Mouse (Mus musculus) embryonic facial prominence, embryonic 13.5 days (tissue): ENCODE data around the gene Zcchc4. TPM values are rescaled to one million over a fixed set of nuclear protein-coding genes. Genes with fewer than 3 reads are reported as not detected.

Source experiments
- ATAC-seq: fragments of 200-750 bp; cut with Nextera tagmentation; 2 replicates; pipeline ENCODE4 v1.8.0; 2017; ENCODE audit warnings: low read depth; ENCODE audit not compliant: insufficient number of reproducible peaks, insufficient read depth, low FRiP score, low TSS enrichment
- H3K27ac ChIP-seq: fragments of 300-500 bp; sonication (generic); 2 replicates; pipeline ENCODE4 v1.5.1; 2015; ENCODE audit warnings: moderate library complexity, mild to moderate bottlenecking, inconsistent platforms
- H3K27me3 ChIP-seq: fragments of 300-500 bp; sonication (generic); 2 replicates; pipeline ENCODE4 v1.6.1; 2015; ENCODE audit warnings: mild to moderate bottlenecking, inconsistent platforms
- H3K36me3 ChIP-seq: fragments of 300-500 bp; sonication (generic); 2 replicates; pipeline ENCODE4 v1.6.1; 2015; ENCODE audit warnings: mild to moderate bottlenecking, inconsistent platforms
- H3K4me1 ChIP-seq: fragments of 300-500 bp; sonication (generic); 2 replicates; pipeline ENCODE4 v1.6.1; 2015; ENCODE audit warnings: inconsistent platforms
- H3K4me2 ChIP-seq: fragments of 300-500 bp; sonication (generic); 2 replicates; pipeline ENCODE4 v1.6.1; 2015; ENCODE audit warnings: moderate library complexity, mild to moderate bottlenecking, inconsistent platforms
- H3K4me3 ChIP-seq: fragments of 300-500 bp; sonication (generic); 2 replicates; pipeline ENCODE4 v1.5.1; 2015; ENCODE audit warnings: mild to moderate bottlenecking, inconsistent platforms
- H3K9ac ChIP-seq: fragments of 300-500 bp; sonication (generic); 2 replicates; pipeline ENCODE4 v1.6.1; 2015; ENCODE audit warnings: mild to moderate bottlenecking, inconsistent platforms
- H3K9me3 ChIP-seq: fragments of 300-500 bp; sonication (generic); 2 replicates; pipeline ENCODE4 v1.6.1; 2016; ENCODE audit warnings: inconsistent platforms
- WGBS: fragments of 180-500 bp; shearing (Covaris S2); methylation state at CpG from one replicate; pipeline ENCODE4 v1.1.7; 2015; ENCODE audit warnings: mixed read lengths; 5-methylcytosine and 5-hydroxymethylcytosine counted together
- polyA plus RNA-seq: library from polyadenylated mRNA; unstranded; fragments of >200 nt; fragmentation: Nextera tagmentation; extraction: Ambion mirVana; gene quantifications from 2 replicates; pipeline ENCODE4 v1.2.1, GENCODE M21; 2015

The Zcchc4 gene
- polyA plus RNA-seq, 1 experiment from 2014 or later: 20.0 TPM

- Histone ChIP-seq H3K9me3 (no peaks in the 10 kb centered on the region), H3K9ac (peak overlapping the region; percentile 91), H3K4me2 (peak overlapping the region; percentile 72), H3K4me3 (peak overlapping the region; percentile 79), H3K27ac (peak overlapping the region; percentile 94), H3K27me3 (no peaks in the 10 kb centered on the region), H3K4me1 (peaks cover 26% of the 10 kb centered on the region), H3K36me3 (peaks cover 26% of the 10 kb centered on the region)
- 9% methylated on average over 8 of the region's 8 CpGs for WGBS
- ATAC-seq: peak; percentile 24; the same call in 1 of the 2 replicates
Measured at GRCm38 (mm10) chr5:52834386-52834785, 59.2 kb downstream of the Zcchc4 start.

GRCm38 (mm10) chr5:52844319-52844718 is 69.1 kb downstream of the Zcchc4 start:
- Histone ChIP-seq H3K9me3 (no peaks in the 10 kb centered on the region), H3K9ac (no peak overlapping the region), H3K4me3 (no peak overlapping the region), H3K27ac (no peak overlapping the region), H3K4me1 (no peaks in the 10 kb centered on the region), H3K27me3 (no peaks in the 10 kb centered on the region), H3K36me3 (peaks cover 83% of the 10 kb centered on the region), H3K4me2 (no peak overlapping the region)
- ATAC-seq: no peak
- 93% methylated on average over 7 of the region's 7 CpGs for WGBS

- no peaks in the 10 kb centered on the region for H3K9me3 ChIP-seq
- H3K4me2 ChIP-seq: no peak overlapping the region
- H3K9ac ChIP-seq: no peak overlapping the region
- peaks cover 73% of the 10 kb centered on the region for H3K36me3 ChIP-seq
- 80% methylated on average over 5 of the region's 5 CpGs for WGBS
- no peaks in the 10 kb centered on the region for H3K4me1 ChIP-seq
- no peak overlapping the region for H3K4me3 ChIP-seq
- no peaks in the 10 kb centered on the region for H3K27me3 ChIP-seq
- no peak overlapping the region for H3K27ac ChIP-seq
- ATAC-seq: no peak
Measured at GRCm38 (mm10) chr5:52855727-52856126, 80.5 kb downstream of the Zcchc4 start.

GRCm38 (mm10) chr5:52864446-52864845 is 89.2 kb downstream of the Zcchc4 start:
- Histone ChIP-seq H3K4me1 (no peaks in the 10 kb centered on the region), H3K4me2 (no peak overlapping the region), H3K9me3 (no peaks in the 10 kb centered on the region), H3K4me3 (no peak overlapping the region), H3K9ac (no peak overlapping the region), H3K27ac (no peak overlapping the region), H3K36me3 (peaks cover 90% of the 10 kb centered on the region), H3K27me3 (no peaks in the 10 kb centered on the region)
- ATAC-seq: no peak
- WGBS: 92% methylated on average over 8 of the region's 8 CpGs

- Histone ChIP-seq H3K36me3 (peaks cover 76% of the 10 kb centered on the region), H3K27ac (no peak overlapping the region), H3K4me3 (no peak overlapping the region), H3K4me1 (no peaks in the 10 kb centered on the region), H3K27me3 (no peaks in the 10 kb centered on the region), H3K9ac (no peak overlapping the region), H3K4me2 (no peak overlapping the region), H3K9me3 (no peaks in the 10 kb centered on the region)
- ATAC-seq: no peak
- 82% methylated on average over 9 of the region's 9 CpGs for WGBS
Measured at GRCm38 (mm10) chr5:52865825-52866224, 90.6 kb downstream of the Zcchc4 start.

GRCm38 (mm10) chr5:52866361-52867155 is 91.3 kb downstream of the Zcchc4 start:
- Histone ChIP-seq H3K9ac (no peak overlapping the region), H3K4me2 (no peak overlapping the region), H3K9me3 (no peaks in the 10 kb centered on the region), H3K4me1 (no peaks in the 10 kb centered on the region), H3K36me3 (peaks cover 68% of the 10 kb centered on the region), H3K27ac (no peak overlapping the region), H3K4me3 (no peak overlapping the region), H3K27me3 (no peaks in the 10 kb centered on the region)
- 89% methylated on average over 18 of the region's 18 CpGs for WGBS
- no peak for ATAC-seq

- no peaks in the 10 kb centered on the region for H3K4me1 ChIP-seq
- no peak overlapping the region for H3K4me3 ChIP-seq
- no peaks in the 10 kb centered on the region for H3K27me3 ChIP-seq
- WGBS: 76% methylated on average over 12 of the region's 12 CpGs
- no peaks in the 10 kb centered on the region for H3K9me3 ChIP-seq
- no peak overlapping the region for H3K9ac ChIP-seq
- H3K36me3 ChIP-seq: peaks cover 47% of the 10 kb centered on the region
- no peak overlapping the region for H3K27ac ChIP-seq
- ATAC-seq: no peak
- no peak overlapping the region for H3K4me2 ChIP-seq
Measured at GRCm38 (mm10) chr5:52868918-52869703, 93.9 kb downstream of the Zcchc4 start.

- no peak for ATAC-seq
- Histone ChIP-seq H3K4me2 (no peak overlapping the region), H3K4me1 (no peaks in the 10 kb centered on the region), H3K9me3 (no peaks in the 10 kb centered on the region), H3K27me3 (no peaks in the 10 kb centered on the region), H3K9ac (no peak overlapping the region), H3K36me3 (peaks cover 26% of the 10 kb centered on the region), H3K4me3 (no peak overlapping the region), H3K27ac (no peak overlapping the region)
- 29% methylated on average over 1 of the region's 1 CpGs for WGBS
Measured at GRCm38 (mm10) chr5:52871461-52871860, 96.3 kb downstream of the Zcchc4 start.

- H3K9me3 ChIP-seq: no peaks in the 10 kb centered on the region
- H3K27me3 ChIP-seq: no peaks in the 10 kb centered on the region
- no peak overlapping the region for H3K4me3 ChIP-seq
- ATAC-seq: no peak
- no peak overlapping the region for H3K4me2 ChIP-seq
- no peaks in the 10 kb centered on the region for H3K4me1 ChIP-seq
- H3K27ac ChIP-seq: no peak overlapping the region
- no peak overlapping the region for H3K9ac ChIP-seq
- 97% methylated on average over 13 of the region's 13 CpGs for WGBS
- H3K36me3 ChIP-seq: peaks cover 20% of the 10 kb centered on the region
Measured at GRCm38 (mm10) chr5:52871986-52872385, 96.8 kb downstream of the Zcchc4 start.

Other genes starting within 250 kb of the Zcchc4 start
- gene Lgi2, start 208.9 kb upstream of the Zcchc4 start, polyA plus RNA-seq: 6.3 and 6.6 TPM in 2 replicates
- 8.3 and 9.6 TPM in 2 replicates for gene Sepsecs, start 105.7 kb upstream of the Zcchc4 start, polyA plus RNA-seq
- 19.2 and 22.3 TPM in 2 replicates for gene Pi4k2b, start 33.8 kb upstream of the Zcchc4 start, polyA plus RNA-seq
- 118 and 122 TPM in 2 replicates for gene Anapc4, start 58.6 kb downstream of the Zcchc4 start, polyA plus RNA-seq